ENCODE assay signal across 37 mouse cellular contexts in genomic region chr16:13674511-13674910, GRCm38 (mm10). TPM values are rescaled to one million over a fixed set of nuclear protein-coding genes. Genes with fewer than 3 reads are reported as not detected.
"Had no signal": no experiment of that assay in that cellular context is flagged by ENCODE, and none has a peak within 500 bp of the region (broad histone marks: within the 10 kb centered on the region; RNA-seq: fewer than 3 reads in every experiment).

No protein-coding gene starts in this region.

- H3K4me2 ChIP-seq: heart, embryonic 11.5 days; heart, embryonic 13.5 days; heart, embryonic 15.5 days; hindbrain, embryonic 12.5 days; hindbrain, embryonic 14.5 days; intestine, embryonic 15.5 days; limb, embryonic 12.5 days; liver, embryonic 13.5 days; liver, embryonic 15.5 days had no signal

- H3K9me3 ChIP-seq: heart, embryonic 13.5 days; heart, embryonic 15.5 days; hindbrain, embryonic 10.5 days; hindbrain, embryonic 12.5 days; intestine, embryonic 15.5 days; limb, embryonic 10.5 days; limb, embryonic 12.5 days; liver, embryonic 13.5 days; liver, embryonic 15.5 days had no signal

- H3K27me3 ChIP-seq: heart, embryonic 13.5 days; heart, embryonic 15.5 days; hindbrain, embryonic 12.5 days; intestine, embryonic 15.5 days; limb, embryonic 12.5 days; liver, embryonic 13.5 days; liver, embryonic 15.5 days had no signal

- H3K4me1 ChIP-seq: intestine, embryonic 15.5 days had no signal

- H3K27ac ChIP-seq: heart, adult 2 months; heart, embryonic 13.5 days; heart, embryonic 15.5 days; hindbrain, embryonic 10.5 days; hindbrain, embryonic 12.5 days; hindbrain, embryonic 14.5 days; intestine, embryonic 15.5 days; layer of hippocampus, adult 2 months; left cerebral cortex, adult 2 months; limb, embryonic 10.5 days; limb, embryonic 12.5 days; liver, embryonic 13.5 days; liver, embryonic 15.5 days had no signal

- DNase-seq: gastrocnemius, postnatal 25 days; heart, adult 2 months; heart, postnatal 14 days; heart, postnatal 36 days; kidney, adult 18-20 months; kidney, adult 8-10 months; kidney, postnatal 10 days; kidney, postnatal 25 days; kidney, postnatal 4 days; liver; liver, embryonic 13.5 days; liver, postnatal 0 days had no signal

- H3K4me3 ChIP-seq: heart, adult 2 months; heart, embryonic 13.5 days; heart, embryonic 15.5 days; hindbrain, embryonic 10.5 days; hindbrain, embryonic 12.5 days; intestine, embryonic 15.5 days; layer of hippocampus, adult 2 months; left cerebral cortex, adult 2 months; limb, embryonic 10.5 days; limb, embryonic 12.5 days; liver, embryonic 13.5 days; liver, embryonic 15.5 days had no signal

- ATAC-seq: hindbrain, embryonic 16.5 days; inflammation-experienced regulatory T-cells, adult 6 months; intestine, embryonic 15.5 days; intestine, postnatal 0 days; liver, postnatal 0 days had no signal

- H3K9ac ChIP-seq: heart, embryonic 13.5 days; heart, embryonic 15.5 days; hindbrain, embryonic 12.5 days; hindbrain, embryonic 14.5 days; intestine, embryonic 15.5 days; limb, embryonic 12.5 days; liver, embryonic 13.5 days; liver, embryonic 15.5 days; liver, postnatal 0 days had no signal

RNA-seq across cellular contexts. Expression of gene Pla2g10, which starts 56.3 kb away (rescaled TPM):
- total RNA-seq: gastrocnemius, adult 18-20 months; gastrocnemius, adult 8-10 months; gastrocnemius, postnatal 25 days; gastrocnemius, postnatal 4 days; granulocyte monocyte progenitor cell, adult 5-6 weeks; heart, adult 2 months; heart, postnatal 14 days; heart, postnatal 36 days; layer of hippocampus, adult 2 months; layer of hippocampus, postnatal 10 days; layer of hippocampus, postnatal 25 days; left cerebral cortex, adult 2 months; left cerebral cortex, postnatal 14 days; left cerebral cortex, postnatal 36 days had no signal
- polyA plus RNA-seq: heart, embryonic 11.5 days; heart, postnatal 0 days; kidney, embryonic 14.5 days; limb, embryonic 12.5 days; liver, embryonic 13.5 days; liver, embryonic 15.5 days; liver, postnatal 0 days had no signal
